Mouse (Mus musculus) lung, embryonic 16.5 days (tissue): ENCODE data around the gene Gm6526. TPM values are rescaled to one million over a fixed set of nuclear protein-coding genes. Genes with fewer than 3 reads are reported as not detected.
"Not testable (repeated sequence)": the region's sequence is repeated elsewhere in the genome, so short reads cannot be mapped to it uniquely, and the experiment has no call there.

Source experiments
- ATAC-seq: fragments of 200-750 bp; cut with Nextera tagmentation; 2 replicates; pipeline ENCODE4 v1.8.0; 2017; ENCODE audit warnings: low read depth, mild to moderate bottlenecking, moderate library complexity
- H3K27ac ChIP-seq: fragments of 300-500 bp; sonication (generic); 2 replicates; pipeline ENCODE4 v1.5.1; 2014; ENCODE audit warnings: mild to moderate bottlenecking, control low read depth, low read length
- H3K27me3 ChIP-seq: fragments of 300-500 bp; sonication (generic); 2 replicates; pipeline ENCODE4 v1.6.1; 2014; ENCODE audit warnings: low read depth, low read length, mixed read lengths; ENCODE audit not compliant: control insufficient read depth, insufficient read depth
- H3K36me3 ChIP-seq: fragments of 300-500 bp; sonication (generic); 2 replicates; pipeline ENCODE4 v1.6.1; 2014; ENCODE audit warnings: low read length; ENCODE audit not compliant: control insufficient read depth, insufficient read depth
- H3K4me1 ChIP-seq: fragments of 300-500 bp; sonication (generic); replicated peaks from 2 replicates; pipeline ENCODE4 v1.6.1; 2014; ENCODE audit warnings: low read length, mixed read lengths; ENCODE audit not compliant: control insufficient read depth, insufficient read depth
- H3K4me2 ChIP-seq: fragments of 300-500 bp; sonication (generic); 2 replicates; pipeline ENCODE4 v1.6.1; 2014; ENCODE audit warnings: low read depth, low read length, control low read depth
- H3K4me3 ChIP-seq: fragments of 300-500 bp; sonication (generic); 2 replicates; pipeline ENCODE4 v1.5.1; 2014; ENCODE audit warnings: mild to moderate bottlenecking, low read length, control low read depth
- H3K9ac ChIP-seq: fragments of 300-500 bp; sonication (generic); 2 replicates; pipeline ENCODE4 v1.6.1; 2014; ENCODE audit warnings: low read length, control low read depth
- H3K9me3 ChIP-seq: fragments of 300-500 bp; sonication (generic); 2 replicates; pipeline ENCODE4 v1.6.1; 2016; ENCODE audit warnings: low read length; ENCODE audit not compliant: control insufficient read depth
- WGBS: fragments of 180-500 bp; shearing (Covaris S2); extraction: QIAGEN DNeasy Blood & Tissue Kit; methylation state at CpG from one replicate; pipeline ENCODE4 v1.1.7; 2014; 5-methylcytosine and 5-hydroxymethylcytosine counted together
- polyA plus RNA-seq: library from polyadenylated mRNA; unstranded; fragments of >200 nt; fragmentation: Nextera tagmentation; extraction: Ambion mirVana; gene quantifications from 2 replicates; pipeline ENCODE4 v1.2.1, GENCODE M21; 2015

Gene Gm6526
- not detected in 2 replicates for polyA plus RNA-seq

- H3K9me3 ChIP-seq, H3K36me3 ChIP-seq, H3K9ac ChIP-seq, H3K27ac ChIP-seq, H3K4me2 ChIP-seq, H3K4me3 ChIP-seq, H3K4me1 ChIP-seq, H3K27me3 ChIP-seq, ATAC-seq: not testable (repeated sequence)
- 72% methylated on average over 4 of the region's 4 CpGs for WGBS
Observed at GRCm38 (mm10) chr14:43747566-43747965, at the start of gene Gm6526. Gm6526 (plus strand) TSS chr14:43747866.

- ATAC-seq, H3K9ac ChIP-seq: not testable (repeated sequence)
- WGBS: 92% methylated on average over 1 of the region's 3 CpGs
Observed at GRCm38 (mm10) chr14:43727385-43727784, 20.3 kb upstream of the Gm6526 start, which contains the start of gene Gm16506. Gm16506 (minus strand) TSS chr14:43727485.

GRCm38 (mm10) chr14:43784645-43785044, 37.0 kb downstream of the Gm6526 start, which contains the start of gene Gm8180:
Gm8180 (minus strand) TSS chr14:43784745.
- not testable (repeated sequence) for H3K9me3 ChIP-seq, H3K4me3 ChIP-seq, H3K9ac ChIP-seq, H3K36me3 ChIP-seq, H3K4me2 ChIP-seq, ATAC-seq, H3K27ac ChIP-seq, H3K27me3 ChIP-seq, H3K4me1 ChIP-seq
- WGBS: 85% methylated on average over 3 of the region's 3 CpGs

More at GRCm38 (mm10) chr14:43727385-43727784, 20.3 kb upstream of the Gm6526 start, which contains the start of gene Gm16506:
- not testable (repeated sequence) for H3K4me1 ChIP-seq, H3K36me3 ChIP-seq, H3K27me3 ChIP-seq, H3K4me2 ChIP-seq, H3K9me3 ChIP-seq, H3K4me3 ChIP-seq, H3K27ac ChIP-seq

GRCm38 (mm10) chr14:43793811-43794210, 46.1 kb downstream of the Gm6526 start:
- 32% methylated on average over 5 of the region's 5 CpGs for WGBS
- H3K4me1 ChIP-seq, H3K27ac ChIP-seq, H3K4me2 ChIP-seq, H3K9me3 ChIP-seq, H3K9ac ChIP-seq, H3K36me3 ChIP-seq, H3K27me3 ChIP-seq, ATAC-seq, H3K4me3 ChIP-seq: not testable (repeated sequence)

GRCm38 (mm10) chr14:43796069-43796904, 48.6 kb downstream of the Gm6526 start:
- Histone ChIP-seq H3K9me3 (no peaks in the 10 kb centered on the region), H3K4me2 (peak overlapping the region; percentile 20; the same call in 1 of the 2 replicates), H3K4me3 (peak overlapping the region; percentile 10; the same call in 1 of the 2 replicates), H3K27me3 (no peaks in the 10 kb centered on the region), H3K9ac (no peak overlapping the region), H3K36me3 (no peaks in the 10 kb centered on the region), H3K4me1 (no peaks in the 10 kb centered on the region), H3K27ac (no peak overlapping the region)
- no peak for ATAC-seq
- 13% methylated on average over 14 of the region's 14 CpGs for WGBS

GRCm38 (mm10) chr14:43796905-43797470, 49.3 kb downstream of the Gm6526 start:
- H3K36me3 ChIP-seq, H3K9ac ChIP-seq, ATAC-seq, H3K4me1 ChIP-seq, H3K27ac ChIP-seq, H3K27me3 ChIP-seq, H3K9me3 ChIP-seq: not testable (repeated sequence)
- peak overlapping the region; percentile 20; the same call in 1 of the 2 replicates for H3K4me2 ChIP-seq
- 9% methylated on average over 23 of the region's 23 CpGs for WGBS
- H3K4me3 ChIP-seq: peak overlapping the region; percentile 10; the same call in 1 of the 2 replicates

- H3K4me3 ChIP-seq, H3K9me3 ChIP-seq, H3K27me3 ChIP-seq, H3K36me3 ChIP-seq, H3K4me2 ChIP-seq, H3K4me1 ChIP-seq, ATAC-seq, H3K27ac ChIP-seq, H3K9ac ChIP-seq: not testable (repeated sequence)
- 7% methylated on average over 7 of the region's 7 CpGs for WGBS
Observed at GRCm38 (mm10) chr14:43804435-43804834, 56.8 kb downstream of the Gm6526 start.

Other genes starting within 250 kb of the Gm6526 start
- gene Gm5799, start 204.3 kb upstream of the Gm6526 start, polyA plus RNA-seq: not detected in 2 replicates
- not detected in 2 replicates for gene Gm17654, start 168.7 kb upstream of the Gm6526 start, polyA plus RNA-seq
- gene Gm10375, start 139.9 kb upstream of the Gm6526 start, polyA plus RNA-seq: not detected in 2 replicates
- gene Gm8165, start 70.7 kb upstream of the Gm6526 start, polyA plus RNA-seq: not detected in 2 replicates
- gene Gm7324, start 50.0 kb upstream of the Gm6526 start, polyA plus RNA-seq: 0.91 and 1.2 TPM in 2 replicates
- gene Gm16506, start 20.4 kb upstream of the Gm6526 start, polyA plus RNA-seq: not detected in 2 replicates
- not detected in 2 replicates for gene Gm8180, start 36.9 kb downstream of the Gm6526 start, polyA plus RNA-seq
- 1.4 TPM in 1 of 2 replicates, not detected in the other for gene Ear1, start 127.7 kb downstream of the Gm6526 start, polyA plus RNA-seq
- not detected in 2 replicates for gene Ear10, start 175.7 kb downstream of the Gm6526 start, polyA plus RNA-seq
- 26.0 and 26.7 TPM in 2 replicates for gene Gm8113, start 177.5 kb downstream of the Gm6526 start, polyA plus RNA-seq
- gene Ang5, start 209.2 kb downstream of the Gm6526 start, polyA plus RNA-seq: not detected in 2 replicates